Mouse (Mus musculus): ENCODE measurements around the gene Pxylp1. TPM values are rescaled to one million over a fixed set of nuclear protein-coding genes. Genes with fewer than 3 reads are reported as not detected.

Gene Pxylp1
- polyA plus RNA-seq, 1 experiment from 2014 or later: 13.8 TPM

DNA sequence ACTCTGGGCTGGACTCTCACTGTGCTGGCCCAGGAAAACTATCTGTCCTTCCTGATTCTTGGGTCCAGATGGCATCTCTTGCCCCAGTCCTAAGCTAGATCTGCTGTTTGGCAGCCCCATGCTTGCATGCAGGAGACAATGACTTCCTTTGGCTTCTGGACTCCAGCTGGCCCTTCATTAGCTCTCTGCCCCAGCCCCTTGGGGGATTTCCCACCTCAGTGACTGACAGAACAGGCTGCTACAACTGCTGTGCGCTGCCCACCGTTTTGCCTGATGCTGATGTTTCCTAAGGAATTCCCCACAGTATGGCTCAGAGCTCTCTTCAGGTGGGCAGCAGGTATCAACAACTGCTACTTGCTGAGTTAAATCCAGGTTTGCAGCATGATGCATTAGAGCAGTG is 33.4 kb downstream of the Pxylp1 start:
- Histone ChIP-seq H3K9ac (ENCODE audit: low read depth, low read length) (no peak overlapping the region), H3K4me3 (replicated peaks; ENCODE audit: low read depth, low read length) (no peak overlapping the region), H3K4me2 (ENCODE audit: low read length) (no peak overlapping the region), H3K27me3 (ENCODE audit: insufficient read depth, low read length) (no peaks in the 10 kb centered on the region), H3K4me1 (replicated peaks; ENCODE audit: insufficient read depth, low read length) (no peaks in the 10 kb centered on the region), H3K36me3 (ENCODE audit: insufficient read depth, low read length) (no peaks in the 10 kb centered on the region), H3K27ac (no peak overlapping the region), H3K9me3 (replicated peaks; ENCODE audit: low read length) (no peaks in the 10 kb centered on the region)
- 73% methylated on average over 2 of the region's 2 CpGs for WGBS
- ATAC-seq (replicated peaks; ENCODE audit: low FRiP score, low read depth): no peak
- no peak for TF ChIP-seq CTCF (IDR thresholded peaks at IDR 0.05; ENCODE audit: low read depth)
- no peak for DNase-seq (ENCODE audit: low spot score)

DNA sequence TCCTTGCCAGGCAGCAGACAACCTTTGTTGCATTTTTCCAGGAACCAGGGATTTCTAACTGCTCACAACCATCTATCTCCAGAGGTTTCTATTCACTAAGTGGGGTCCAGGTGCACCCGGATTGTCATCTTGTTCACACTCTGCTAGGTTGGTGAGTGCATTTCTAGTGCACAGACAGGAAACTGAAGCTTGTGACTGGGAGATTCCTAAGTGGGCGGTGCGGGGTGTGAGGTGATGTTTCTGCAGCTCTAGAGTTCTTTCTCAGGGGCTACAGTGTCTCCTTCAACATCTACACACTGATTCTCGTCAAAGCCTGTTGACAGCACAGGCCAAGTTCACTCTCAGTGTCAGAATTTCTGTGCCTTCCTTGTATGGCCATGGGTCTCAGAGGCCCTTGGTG is 34.6 kb downstream of the Pxylp1 start:
- Histone ChIP-seq H3K27me3 (ENCODE audit: insufficient read depth, low read length) (no peaks in the 10 kb centered on the region), H3K9ac (ENCODE audit: low read depth, low read length) (no peak overlapping the region), H3K36me3 (ENCODE audit: insufficient read depth, low read length) (no peaks in the 10 kb centered on the region), H3K4me3 (replicated peaks; ENCODE audit: low read depth, low read length) (no peak overlapping the region), H3K4me1 (replicated peaks; ENCODE audit: insufficient read depth, low read length) (no peaks in the 10 kb centered on the region), H3K27ac (no peak overlapping the region), H3K4me2 (ENCODE audit: low read length) (no peak overlapping the region), H3K9me3 (replicated peaks; ENCODE audit: low read length) (no peaks in the 10 kb centered on the region)
- no peak for DNase-seq (ENCODE audit: low spot score)
- WGBS: 83% methylated on average over 4 of the region's 4 CpGs
- TF ChIP-seq CTCF (IDR thresholded peaks at IDR 0.05; ENCODE audit: low read depth): no peak
- ATAC-seq (replicated peaks; ENCODE audit: low FRiP score, low read depth): no peak

DNA sequence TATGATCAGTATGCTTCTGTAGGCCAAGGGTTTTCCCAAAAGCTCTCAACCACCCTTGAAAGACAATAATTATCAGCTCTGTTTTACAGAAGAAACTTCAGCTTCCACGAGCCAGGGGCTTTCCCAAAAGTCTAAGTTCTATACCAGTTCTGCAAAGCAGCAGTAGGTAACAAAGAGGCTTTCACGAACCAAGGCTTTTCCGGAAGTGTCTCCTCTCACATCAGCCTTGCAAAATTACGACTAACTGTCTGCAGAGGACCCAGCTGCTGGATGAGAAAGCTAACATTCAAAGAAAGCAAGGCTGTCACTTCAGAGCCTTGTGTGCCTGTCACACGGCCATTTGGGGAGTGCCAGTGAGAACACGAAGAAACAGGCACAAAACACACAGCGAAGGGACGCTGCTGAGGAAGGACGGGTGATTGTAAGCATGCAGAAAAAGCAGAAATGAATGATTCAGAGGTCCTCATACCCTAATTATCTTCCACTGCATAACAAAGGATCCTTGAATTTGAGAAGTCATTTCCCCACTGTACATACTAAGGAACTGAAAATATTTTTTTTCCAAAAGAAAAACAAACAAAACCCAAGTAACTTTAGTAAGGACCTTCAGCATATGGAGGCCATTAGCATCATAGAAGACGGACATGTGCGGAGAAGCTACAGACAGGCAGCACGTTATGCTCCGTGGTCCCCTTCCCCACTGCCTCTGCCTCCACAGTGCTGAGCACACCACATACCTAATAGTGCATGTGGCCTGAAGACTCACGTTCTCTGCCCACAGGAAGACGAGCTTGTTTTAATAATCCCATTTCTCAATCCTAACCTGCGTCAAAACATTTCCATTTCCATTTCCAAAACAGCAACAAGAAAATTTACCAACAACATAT is 38.9 kb downstream of the Pxylp1 start:
- no peak for TF ChIP-seq CTCF (IDR thresholded peaks at IDR 0.05; ENCODE audit: low read depth)
- Histone ChIP-seq H3K4me1 (replicated peaks; ENCODE audit: insufficient read depth, low read length) (no peaks in the 10 kb centered on the region), H3K9ac (ENCODE audit: low read depth, low read length) (no peak overlapping the region), H3K4me2 (ENCODE audit: low read length) (no peak overlapping the region), H3K4me3 (replicated peaks; ENCODE audit: low read depth, low read length) (no peak overlapping the region), H3K27ac (no peak overlapping the region), H3K9me3 (replicated peaks; ENCODE audit: low read length) (no peaks in the 10 kb centered on the region), H3K27me3 (ENCODE audit: insufficient read depth, low read length) (no peaks in the 10 kb centered on the region), H3K36me3 (ENCODE audit: insufficient read depth, low read length) (no peaks in the 10 kb centered on the region)
- WGBS: 74% methylated on average over 16 of the region's 16 CpGs
- DNase-seq (ENCODE audit: low spot score): no peak
- no peak for ATAC-seq (replicated peaks; ENCODE audit: low FRiP score, low read depth)

DNA sequence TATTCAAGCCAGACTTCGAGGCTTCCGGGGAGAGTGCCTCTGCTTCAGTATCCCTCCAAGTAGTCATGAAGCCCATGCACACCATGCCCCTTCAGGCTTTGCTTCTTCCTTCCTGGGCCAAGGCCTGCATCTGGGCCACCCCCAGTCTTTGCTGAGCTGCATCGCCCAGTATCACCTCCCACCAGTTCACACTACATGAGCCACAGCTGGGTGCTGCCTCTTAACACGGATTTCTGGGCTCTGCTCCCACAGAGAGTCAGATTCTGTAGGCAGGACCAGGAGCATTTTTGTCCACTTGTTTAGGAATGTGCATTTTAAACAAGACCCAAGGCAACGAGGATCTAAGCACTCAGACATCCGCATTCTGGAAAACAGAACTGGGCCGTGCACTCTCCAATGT is 40.8 kb downstream of the Pxylp1 start:
- H3K27ac ChIP-seq: no peak overlapping the region
- no peaks in the 10 kb centered on the region for H3K9me3 ChIP-seq (replicated peaks; ENCODE audit: low read length)
- no peak for TF ChIP-seq CTCF (IDR thresholded peaks at IDR 0.05; ENCODE audit: low read depth)
- ATAC-seq (replicated peaks; ENCODE audit: low FRiP score, low read depth) (no peak), DNase-seq (ENCODE audit: low spot score) (no peak)
- H3K4me1 ChIP-seq (replicated peaks; ENCODE audit: insufficient read depth, low read length): no peaks in the 10 kb centered on the region
- no peaks in the 10 kb centered on the region for H3K27me3 ChIP-seq (ENCODE audit: insufficient read depth, low read length)
- H3K4me3 ChIP-seq (replicated peaks; ENCODE audit: low read depth, low read length): no peak overlapping the region
- no peaks in the 10 kb centered on the region for H3K36me3 ChIP-seq (ENCODE audit: insufficient read depth, low read length)
- 61% methylated on average over 7 of the region's 7 CpGs for WGBS
- no peak overlapping the region for H3K4me2 ChIP-seq (ENCODE audit: low read length)
- H3K9ac ChIP-seq (ENCODE audit: low read depth, low read length): no peak overlapping the region

DNA sequence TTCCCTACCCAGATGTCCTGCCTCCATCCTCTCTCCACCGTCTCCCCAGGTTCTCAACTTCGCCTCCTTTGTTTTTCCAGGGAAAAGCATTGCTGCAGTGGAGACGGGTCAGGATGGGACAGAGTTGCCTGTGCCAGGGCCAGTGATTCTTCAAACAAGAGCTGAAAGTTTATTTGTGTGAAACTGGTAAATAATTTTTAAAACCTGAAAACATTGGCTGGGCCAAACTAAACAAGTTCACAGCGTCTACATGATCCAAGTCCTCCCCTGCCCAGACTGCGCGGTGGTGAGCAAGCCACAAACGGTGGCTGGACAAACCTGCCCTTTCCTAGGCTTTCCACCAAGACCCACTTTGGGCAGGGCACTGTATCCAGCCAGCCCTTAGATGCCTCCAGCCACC is 41.4 kb downstream of the Pxylp1 start:
- H3K9me3 ChIP-seq (replicated peaks; ENCODE audit: low read length): no peaks in the 10 kb centered on the region
- no peak overlapping the region for H3K27ac ChIP-seq
- no peak overlapping the region for H3K4me2 ChIP-seq (ENCODE audit: low read length)
- H3K27me3 ChIP-seq (ENCODE audit: insufficient read depth, low read length): no peaks in the 10 kb centered on the region
- H3K4me3 ChIP-seq (replicated peaks; ENCODE audit: low read depth, low read length): no peak overlapping the region
- DNase-seq (ENCODE audit: low spot score) (no peak), ATAC-seq (replicated peaks; ENCODE audit: low FRiP score, low read depth) (no peak)
- no peaks in the 10 kb centered on the region for H3K4me1 ChIP-seq (replicated peaks; ENCODE audit: insufficient read depth, low read length)
- H3K36me3 ChIP-seq (ENCODE audit: insufficient read depth, low read length): no peaks in the 10 kb centered on the region
- 61% methylated on average over 7 of the region's 7 CpGs for WGBS
- no peak overlapping the region for H3K9ac ChIP-seq (ENCODE audit: low read depth, low read length)
- TF ChIP-seq CTCF (IDR thresholded peaks at IDR 0.05; ENCODE audit: low read depth): no peak

DNA sequence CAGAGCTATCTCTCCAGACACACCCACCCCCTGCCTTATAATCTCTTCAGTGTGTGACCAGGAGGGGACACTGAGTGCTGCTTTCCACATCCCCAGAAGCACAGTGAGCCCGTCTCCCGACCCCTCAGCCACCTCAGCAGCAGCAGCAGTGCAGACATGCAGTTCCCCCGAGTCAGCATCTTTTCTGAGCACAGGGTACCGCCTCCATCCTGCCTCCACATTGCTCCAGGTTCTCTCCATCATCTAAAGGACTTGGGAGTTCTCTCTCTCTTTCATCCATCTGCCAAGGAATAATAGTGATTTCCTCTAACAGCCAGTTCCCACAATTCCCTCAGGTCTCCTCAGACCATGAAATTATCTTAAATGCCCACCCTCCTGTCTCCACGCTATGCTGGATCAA is 43.5 kb downstream of the Pxylp1 start:
- WGBS: 55% methylated on average over 5 of the region's 5 CpGs
- H3K4me3 ChIP-seq (replicated peaks; ENCODE audit: low read depth, low read length): no peak overlapping the region
- no peak for ATAC-seq (replicated peaks; ENCODE audit: low FRiP score, low read depth)

More for the DNA sequence above, 43.5 kb downstream of the Pxylp1 start:
- DNase-seq (ENCODE audit: low spot score): no peak
- Histone ChIP-seq H3K36me3 (ENCODE audit: insufficient read depth, low read length) (no peaks in the 10 kb centered on the region), H3K4me1 (replicated peaks; ENCODE audit: insufficient read depth, low read length) (no peaks in the 10 kb centered on the region), H3K27me3 (ENCODE audit: insufficient read depth, low read length) (no peaks in the 10 kb centered on the region), H3K9ac (ENCODE audit: low read depth, low read length) (no peak overlapping the region), H3K9me3 (replicated peaks; ENCODE audit: low read length) (no peaks in the 10 kb centered on the region), H3K4me2 (ENCODE audit: low read length) (no peak overlapping the region), H3K27ac (no peak overlapping the region)
- no peak for TF ChIP-seq CTCF (IDR thresholded peaks at IDR 0.05; ENCODE audit: low read depth)

Measured in kidney, postnatal 0 days (tissue).